Mouse (Mus musculus): ENCODE measurements at regions not wholly inside any gene's neighbourhood (a gene's known extent, or its start where the extent isn't known, plus 50 kb on each side); places are given as distances from the start of the nearest gene placed in this dataset.

GRCm38 (mm10) chr3:49648040-49648894 is 108.9 kb downstream of the Pcdh18 start:
- no peak for ATAC-seq
- Histone ChIP-seq H3K4me1 (replicated peaks; ENCODE audit: control insufficient read depth, insufficient read depth, low read length) (no peaks in the 10 kb centered on the region), H3K27ac (ENCODE audit: low read depth, low read length) (no peak overlapping the region), H3K4me2 (replicated peaks; ENCODE audit: low read depth) (no peak overlapping the region), H3K36me3 (ENCODE audit: control insufficient read depth, insufficient read depth) (no peaks in the 10 kb centered on the region), H3K4me3 (ENCODE audit: low read depth, low read length) (no peak overlapping the region), H3K27me3 (replicated peaks; ENCODE audit: control insufficient read depth, insufficient read depth, low read length) (no peaks in the 10 kb centered on the region), H3K9me3 (ENCODE audit: control insufficient read depth) (no peaks in the 10 kb centered on the region), H3K9ac (ENCODE audit: low read depth, low read length) (no peak overlapping the region)
- no peak for TF ChIP-seq CTCF (IDR thresholded peaks at IDR 0.05; ENCODE audit: low read depth)
- 63% methylated on average over 5 of the region's 5 CpGs for WGBS

- 88% methylated on average over 4 of the region's 4 CpGs for WGBS
- TF ChIP-seq CTCF (IDR thresholded peaks at IDR 0.05; ENCODE audit: low read depth), result no peak
Measured at GRCm38 (mm10) chr3:49644993-49645392, 112.1 kb downstream of the Pcdh18 start.

GRCm38 (mm10) chr3:49643871-49644270 is 113.3 kb downstream of the Pcdh18 start:
- Histone ChIP-seq H3K27me3 (replicated peaks; ENCODE audit: control insufficient read depth, insufficient read depth, low read length) (no peaks in the 10 kb centered on the region), H3K9me3 (ENCODE audit: control insufficient read depth) (no peaks in the 10 kb centered on the region), H3K4me2 (replicated peaks; ENCODE audit: low read depth) (no peak overlapping the region), H3K4me1 (replicated peaks; ENCODE audit: control insufficient read depth, insufficient read depth, low read length) (no peaks in the 10 kb centered on the region), H3K36me3 (ENCODE audit: control insufficient read depth, insufficient read depth) (no peaks in the 10 kb centered on the region), H3K9ac (ENCODE audit: low read depth, low read length) (no peak overlapping the region), H3K27ac (ENCODE audit: low read depth, low read length) (no peak overlapping the region), H3K4me3 (ENCODE audit: low read depth, low read length) (no peak overlapping the region)
- ATAC-seq, result no peak
- no peak for TF ChIP-seq CTCF (IDR thresholded peaks at IDR 0.05; ENCODE audit: low read depth)
- 88% methylated on average over 8 of the region's 8 CpGs for WGBS

More at GRCm38 (mm10) chr3:49644993-49645392, 112.1 kb downstream of the Pcdh18 start:
- no peaks in the 10 kb centered on the region for H3K4me1 ChIP-seq (replicated peaks; ENCODE audit: control insufficient read depth, insufficient read depth, low read length)
- H3K27me3 ChIP-seq (replicated peaks; ENCODE audit: control insufficient read depth, insufficient read depth, low read length), result no peaks in the 10 kb centered on the region
- no peak overlapping the region for H3K27ac ChIP-seq (ENCODE audit: low read depth, low read length)
- H3K9me3 ChIP-seq (ENCODE audit: control insufficient read depth), result no peaks in the 10 kb centered on the region
- no peak overlapping the region for H3K4me3 ChIP-seq (ENCODE audit: low read depth, low read length)
- H3K36me3 ChIP-seq (ENCODE audit: control insufficient read depth, insufficient read depth), result no peaks in the 10 kb centered on the region
- H3K9ac ChIP-seq (ENCODE audit: low read depth, low read length), result no peak overlapping the region
- ATAC-seq, result no peak
- no peak overlapping the region for H3K4me2 ChIP-seq (replicated peaks; ENCODE audit: low read depth)

- H3K4me3 ChIP-seq (ENCODE audit: low read depth, low read length), result no peak overlapping the region
- 0 out of 2 replicates have a peak, but pooled peaks have one; percentile 36 for ATAC-seq
- no peak overlapping the region for H3K27ac ChIP-seq (ENCODE audit: low read depth, low read length)
- H3K9me3 ChIP-seq (ENCODE audit: control insufficient read depth), result no peaks in the 10 kb centered on the region
- no peak overlapping the region for H3K4me2 ChIP-seq (replicated peaks; ENCODE audit: low read depth)
- WGBS, result 49% methylated on average over 4 of the region's 4 CpGs
- H3K36me3 ChIP-seq (ENCODE audit: control insufficient read depth, insufficient read depth), result no peaks in the 10 kb centered on the region
- no peaks in the 10 kb centered on the region for H3K4me1 ChIP-seq (replicated peaks; ENCODE audit: control insufficient read depth, insufficient read depth, low read length)
- H3K9ac ChIP-seq (ENCODE audit: low read depth, low read length), result no peak overlapping the region
- no peaks in the 10 kb centered on the region for H3K27me3 ChIP-seq (replicated peaks; ENCODE audit: control insufficient read depth, insufficient read depth, low read length)
- TF ChIP-seq CTCF (IDR thresholded peaks at IDR 0.05; ENCODE audit: low read depth), result no peak
Measured at GRCm38 (mm10) chr3:49641966-49642758, 115.0 kb downstream of the Pcdh18 start.

GRCm38 (mm10) chr3:49641411-49641810 is 115.7 kb downstream of the Pcdh18 start:
- H3K9me3 ChIP-seq (ENCODE audit: control insufficient read depth), result no peaks in the 10 kb centered on the region
- H3K27ac ChIP-seq (ENCODE audit: low read depth, low read length), result no peak overlapping the region
- 73% methylated on average over 1 of the region's 1 CpGs for WGBS
- no peaks in the 10 kb centered on the region for H3K36me3 ChIP-seq (ENCODE audit: control insufficient read depth, insufficient read depth)
- H3K4me1 ChIP-seq (replicated peaks; ENCODE audit: control insufficient read depth, insufficient read depth, low read length), result no peaks in the 10 kb centered on the region
- no peak overlapping the region for H3K4me2 ChIP-seq (replicated peaks; ENCODE audit: low read depth)
- no peak overlapping the region for H3K9ac ChIP-seq (ENCODE audit: low read depth, low read length)
- no peaks in the 10 kb centered on the region for H3K27me3 ChIP-seq (replicated peaks; ENCODE audit: control insufficient read depth, insufficient read depth, low read length)
- no peak for TF ChIP-seq CTCF (IDR thresholded peaks at IDR 0.05; ENCODE audit: low read depth)
- no peak overlapping the region for H3K4me3 ChIP-seq (ENCODE audit: low read depth, low read length)
- ATAC-seq, result no peak

- no peaks in the 10 kb centered on the region for H3K27me3 ChIP-seq (replicated peaks; ENCODE audit: control insufficient read depth, insufficient read depth, low read length)
- WGBS, result 80% methylated on average over 2 of the region's 2 CpGs
- TF ChIP-seq CTCF (IDR thresholded peaks at IDR 0.05; ENCODE audit: low read depth), result no peak
- no peaks in the 10 kb centered on the region for H3K36me3 ChIP-seq (ENCODE audit: control insufficient read depth, insufficient read depth)
- no peaks in the 10 kb centered on the region for H3K4me1 ChIP-seq (replicated peaks; ENCODE audit: control insufficient read depth, insufficient read depth, low read length)
- no peak overlapping the region for H3K4me2 ChIP-seq (replicated peaks; ENCODE audit: low read depth)
- H3K9me3 ChIP-seq (ENCODE audit: control insufficient read depth), result no peaks in the 10 kb centered on the region
- no peak overlapping the region for H3K9ac ChIP-seq (ENCODE audit: low read depth, low read length)
- no peak overlapping the region for H3K4me3 ChIP-seq (ENCODE audit: low read depth, low read length)
- ATAC-seq, result no peak
- no peak overlapping the region for H3K27ac ChIP-seq (ENCODE audit: low read depth, low read length)
Measured at GRCm38 (mm10) chr3:49638601-49639000, 118.5 kb downstream of the Pcdh18 start.

Data from intestine, postnatal 0 days (tissue).